Mouse (Mus musculus) gastrocnemius, adult 2 months (tissue): ENCODE data around the gene Ormdl3. TPM values are rescaled to one million over a fixed set of nuclear protein-coding genes. Genes with fewer than 3 reads are reported as not detected.

Experiments used
- DNase-seq: peaks from one replicate; pipeline ENCODE4 v3.0.0; 2022
- H3K27ac ChIP-seq: fragments of 200-600 bp; 2 replicates; pipeline ENCODE4 v1.8.1; 2022; ENCODE audit warnings: mild to moderate bottlenecking
- H3K4me3 ChIP-seq: fragments of 200-600 bp; 2 replicates; pipeline ENCODE4 v1.8.1; 2022; ENCODE audit warnings: mild to moderate bottlenecking, moderate library complexity
- CTCF ChIP-seq: fragments of 200-600 bp; IDR thresholded peaks from 2 replicates; pipeline ENCODE4 v1.8.1; 2022; ENCODE audit warnings: antibody characterized with exemption, mild to moderate bottlenecking, moderate library complexity
- intact Hi-C: fragments of 180-260 bp; cut with DNase I; formaldehyde crosslinking; loops from one replicate; pipeline ENCODE4 v1.15.1; 2025
- total RNA-seq, 2 experiments: library from RNA; stranded (reverse); gene quantifications; 2 replicates each; pipeline ENCODE4 v1.2.3; 2021

Ormdl3 gene
- total RNA-seq, 2 experiments from 2014 or later = 24.5 to 25.7 TPM

- Histone ChIP-seq H3K4me3 (peak overlapping the region; percentile 64), H3K27ac (no peak overlapping the region)
- no peak for TF ChIP-seq CTCF
- DNase-seq = no peak
- intact Hi-C loops = no loop called here
These were observed 42.1 kb downstream of the Ormdl3 start for GRCm38 (mm10) chr11:98544890-98545677.

- no peak overlapping the region for H3K27ac ChIP-seq
- intact Hi-C loops = no loop called here
- DNase-seq = no peak
- H3K4me3 ChIP-seq = no peak overlapping the region
- no peak for TF ChIP-seq CTCF
These were observed 43.8 kb downstream of the Ormdl3 start for GRCm38 (mm10) chr11:98543414-98543813.

- intact Hi-C loops = no loop called here
- H3K27ac ChIP-seq = no peak overlapping the region
- DNase-seq = no peak
- no peak overlapping the region for H3K4me3 ChIP-seq
- TF ChIP-seq CTCF = no peak
These were observed 44.6 kb downstream of the Ormdl3 start for GRCm38 (mm10) chr11:98542553-98542952.

GRCm38 (mm10) chr11:98540319-98540718 is 46.8 kb downstream of the Ormdl3 start:
- peak; percentile 23; the same call in 1 of the 2 replicates for TF ChIP-seq CTCF
- no peak overlapping the region for H3K27ac ChIP-seq
- intact Hi-C loops = no loop called here
- no peak for DNase-seq
- no peak overlapping the region for H3K4me3 ChIP-seq

GRCm38 (mm10) chr11:98537480-98538034 is 49.6 kb downstream of the Ormdl3 start:
- intact Hi-C loops = no loop called here
- no peak overlapping the region for H3K4me3 ChIP-seq
- no peak for DNase-seq
- TF ChIP-seq CTCF = no peak
- H3K27ac ChIP-seq = no peak overlapping the region

Other genes starting within 250 kb of the Ormdl3 start
- gene Ppp1r1b, start 239.0 kb downstream of the Ormdl3 start, total RNA-seq = not detected
- 10 to 100 TPM; 11.8 to 12.1 TPM for gene Stard3, start 229.0 kb downstream of the Ormdl3 start, total RNA-seq
- 1,000 to 10,000 TPM; 3,050 to 3,067 TPM for gene Tcap, start 203.6 kb downstream of the Ormdl3 start, total RNA-seq
- 1 to 10 TPM; 1.8 to 5.9 TPM for gene Pnmt, start 200.9 kb downstream of the Ormdl3 start, total RNA-seq
- gene Pgap3, start 186.9 kb downstream of the Ormdl3 start, total RNA-seq = 1 to 10 TPM; 2.2 to 3.0 TPM
- 1 to 10 TPM; 1.6 to 1.9 TPM for gene Erbb2, start 174.9 kb downstream of the Ormdl3 start, total RNA-seq
- 10 to 100 TPM; 30.3 to 37.4 TPM for gene Mien1, start 148.4 kb downstream of the Ormdl3 start, total RNA-seq
- gene Grb7, start 141.0 kb downstream of the Ormdl3 start, total RNA-seq = not detected
- under 1 TPM in 1 of 2 experiments, not detected in 1; 0.22 TPM for gene Ikzf3, start 41.3 kb downstream of the Ormdl3 start, total RNA-seq
- gene Zpbp2, start 36.3 kb downstream of the Ormdl3 start, total RNA-seq = not detected
- gene Lrrc3c, start 10.9 kb upstream of the Ormdl3 start, total RNA-seq = not detected
- gene Gm12355, start 38.3 kb upstream of the Ormdl3 start, total RNA-seq = 1 to 10 TPM; 4.6 to 5.6 TPM
- gene Gsdma3, start 39.0 kb upstream of the Ormdl3 start, total RNA-seq = 10 to 100 TPM; 17.7 to 28.8 TPM
- gene Gsdma2, start 59.4 kb upstream of the Ormdl3 start, total RNA-seq = 1 to 10 TPM; 1.1 to 1.7 TPM
- under 1 TPM; 0.33 to 0.69 TPM for gene Gsdma, start 77.0 kb upstream of the Ormdl3 start, total RNA-seq
- gene Psmd3, start 95.2 kb upstream of the Ormdl3 start, total RNA-seq = 100 to 1,000 TPM; 101 to 106 TPM
- gene Csf3, start 113.9 kb upstream of the Ormdl3 start, total RNA-seq = not detected
- 10 to 100 TPM; 52.0 to 58.4 TPM for gene Med24, start 142.1 kb upstream of the Ormdl3 start, total RNA-seq
- 10 to 100 TPM; 78.8 to 96.8 TPM for gene Thra, start 153.3 kb upstream of the Ormdl3 start, total RNA-seq
- gene Nr1d1, start 188.0 kb upstream of the Ormdl3 start, total RNA-seq = 100 to 1,000 TPM in 1 of 2 experiments, 10 to 100 TPM in 1; 56.3 to 152 TPM
- gene Msl1, start 208.1 kb upstream of the Ormdl3 start, total RNA-seq = 10 to 100 TPM; 51.8 to 69.4 TPM
- gene Casc3, start 217.5 kb upstream of the Ormdl3 start, total RNA-seq = 10 to 100 TPM; 17.4 to 21.9 TPM
- under 1 TPM; 0.22 to 0.26 TPM for gene Rapgefl1, start 249.4 kb upstream of the Ormdl3 start, total RNA-seq